Mouse (Mus musculus): Measurements from ENCODE around the gene Ankrd13d.

- TF ChIP-seq EP300 (optimal IDR thresholded peaks at IDR 0.05) = no peak
- no peak for TF ChIP-seq CTCF (IDR thresholded peaks at IDR 0.05; ENCODE audit: low read depth)
Measured at GRCm38 (mm10) chr19:4222165-4222564, 60.8 kb downstream of the Ankrd13d start.
